Mouse (Mus musculus): ENCODE measurements around the gene Cyfip1. TPM values are rescaled to one million over a fixed set of nuclear protein-coding genes. Genes with fewer than 3 reads are reported as not detected.
A peak's percentile ranks its signal among the peaks of the same experiment; 100 is the strongest.

Gene Cyfip1
- polyA plus RNA-seq, 1 experiment from 2014 or later: 81.4 TPM

- WGBS: 76% methylated on average over 2 of the region's 2 CpGs
- Histone ChIP-seq H3K4me1 (ENCODE audit: insufficient read depth, low read depth, low read length) (0 out of 2 replicates have a peak, but pooled peaks cover 4% of the 10 kb centered on the region), H3K9ac (replicated peaks; ENCODE audit: low read depth) (no peak overlapping the region), H3K27ac (ENCODE audit: low read length) (no peak overlapping the region), H3K27me3 (replicated peaks; ENCODE audit: insufficient read depth, low read length) (no peaks in the 10 kb centered on the region), H3K9me3 (ENCODE audit: low read length) (no peaks in the 10 kb centered on the region), H3K36me3 (ENCODE audit: insufficient read depth, low read length) (no peaks in the 10 kb centered on the region), H3K4me2 (replicated peaks; ENCODE audit: low read depth, low read length) (no peak overlapping the region), H3K4me3 (ENCODE audit: low read depth, low read length) (no peak overlapping the region)
- TF ChIP-seq EP300 (IDR thresholded peaks at IDR 0.05) (no peak), CTCF (IDR thresholded peaks at IDR 0.05) (no peak)
- ATAC-seq: peak; percentile 56; the same call in 1 of the 2 replicates
- DNase-seq (ENCODE audit: low spot score): no peak
Measured at GRCm38 (mm10) chr7:55859518-55859872, 17.9 kb downstream of the Cyfip1 start.

- Histone ChIP-seq H3K9me3 (ENCODE audit: low read length) (no peaks in the 10 kb centered on the region), H3K4me1 (ENCODE audit: insufficient read depth, low read depth, low read length) (0 out of 2 replicates have a peak, but pooled peaks cover 4% of the 10 kb centered on the region), H3K4me2 (replicated peaks; ENCODE audit: low read depth, low read length) (no peak overlapping the region), H3K27me3 (replicated peaks; ENCODE audit: insufficient read depth, low read length) (no peaks in the 10 kb centered on the region), H3K4me3 (ENCODE audit: low read depth, low read length) (no peak overlapping the region), H3K9ac (replicated peaks; ENCODE audit: low read depth) (no peak overlapping the region), H3K27ac (ENCODE audit: low read length) (no peak overlapping the region), H3K36me3 (ENCODE audit: insufficient read depth, low read length) (no peaks in the 10 kb centered on the region)
- 80% methylated on average over 6 of the region's 6 CpGs for WGBS
- TF ChIP-seq EP300 (IDR thresholded peaks at IDR 0.05) (no peak), CTCF (IDR thresholded peaks at IDR 0.05) (no peak)
- ATAC-seq (no peak), DNase-seq (ENCODE audit: low spot score) (no peak)
Measured at GRCm38 (mm10) chr7:55859956-55860355, 18.4 kb downstream of the Cyfip1 start.

GRCm38 (mm10) chr7:55861175-55861574, 19.6 kb downstream of the Cyfip1 start:
- Histone ChIP-seq H3K36me3 (ENCODE audit: insufficient read depth, low read length) (no peaks in the 10 kb centered on the region), H3K4me3 (ENCODE audit: low read depth, low read length) (no peak overlapping the region), H3K27ac (ENCODE audit: low read length) (no peak overlapping the region), H3K4me1 (ENCODE audit: insufficient read depth, low read depth, low read length) (0 out of 2 replicates have a peak, but pooled peaks cover 9% of the 10 kb centered on the region), H3K9ac (replicated peaks; ENCODE audit: low read depth) (no peak overlapping the region), H3K9me3 (ENCODE audit: low read length) (no peaks in the 10 kb centered on the region), H3K27me3 (replicated peaks; ENCODE audit: insufficient read depth, low read length) (no peaks in the 10 kb centered on the region), H3K4me2 (replicated peaks; ENCODE audit: low read depth, low read length) (no peak overlapping the region)
- ATAC-seq (no peak), DNase-seq (ENCODE audit: low spot score) (no peak)
- TF ChIP-seq EP300 (IDR thresholded peaks at IDR 0.05) (no peak), CTCF (IDR thresholded peaks at IDR 0.05) (no peak)
- 79% methylated on average over 4 of the region's 4 CpGs for WGBS

- DNase-seq (ENCODE audit: low spot score): no peak
- Histone ChIP-seq H3K27ac (ENCODE audit: low read length) (no peak overlapping the region), H3K4me2 (replicated peaks; ENCODE audit: low read depth, low read length) (no peak overlapping the region), H3K9ac (replicated peaks; ENCODE audit: low read depth) (no peak overlapping the region), H3K9me3 (ENCODE audit: low read length) (no peaks in the 10 kb centered on the region), H3K27me3 (replicated peaks; ENCODE audit: insufficient read depth, low read length) (no peaks in the 10 kb centered on the region), H3K4me3 (ENCODE audit: low read depth, low read length) (no peak overlapping the region), H3K36me3 (ENCODE audit: insufficient read depth, low read length) (no peaks in the 10 kb centered on the region), H3K4me1 (ENCODE audit: insufficient read depth, low read depth, low read length) (0 out of 2 replicates have a peak, but pooled peaks cover 5% of the 10 kb centered on the region)
- no peak for ATAC-seq
- no peak for TF ChIP-seq CTCF (IDR thresholded peaks at IDR 0.05)
- no peak for TF ChIP-seq EP300 (IDR thresholded peaks at IDR 0.05)
Measured at GRCm38 (mm10) chr7:55865044-55865443, 23.5 kb downstream of the Cyfip1 start.

- H3K27me3 ChIP-seq (replicated peaks; ENCODE audit: insufficient read depth, low read length): no peaks in the 10 kb centered on the region
- H3K9ac ChIP-seq (replicated peaks; ENCODE audit: low read depth): no peak overlapping the region
- 69% methylated on average over 8 of the region's 8 CpGs for WGBS
- no peak for TF ChIP-seq EP300 (IDR thresholded peaks at IDR 0.05)
- no peak for TF ChIP-seq CTCF (IDR thresholded peaks at IDR 0.05)
- H3K9me3 ChIP-seq (ENCODE audit: low read length): no peaks in the 10 kb centered on the region
- no peaks in the 10 kb centered on the region for H3K36me3 ChIP-seq (ENCODE audit: insufficient read depth, low read length)
- no peak for ATAC-seq
- no peak overlapping the region for H3K4me2 ChIP-seq (replicated peaks; ENCODE audit: low read depth, low read length)
- no peak overlapping the region for H3K4me3 ChIP-seq (ENCODE audit: low read depth, low read length)
- DNase-seq (ENCODE audit: low spot score): no peak
- H3K4me1 ChIP-seq (ENCODE audit: insufficient read depth, low read depth, low read length): 0 out of 2 replicates have a peak, but pooled peaks cover 5% of the 10 kb centered on the region
- no peak overlapping the region for H3K27ac ChIP-seq (ENCODE audit: low read length)
Measured at GRCm38 (mm10) chr7:55865750-55866416, 24.3 kb downstream of the Cyfip1 start.

GRCm38 (mm10) chr7:55868247-55868646, 26.7 kb downstream of the Cyfip1 start:
- H3K9ac ChIP-seq (replicated peaks; ENCODE audit: low read depth): no peak overlapping the region
- WGBS: 69% methylated on average over 7 of the region's 7 CpGs

More at GRCm38 (mm10) chr7:55868247-55868646, 26.7 kb downstream of the Cyfip1 start:
- Histone ChIP-seq H3K4me3 (ENCODE audit: low read depth, low read length) (no peak overlapping the region), H3K27me3 (replicated peaks; ENCODE audit: insufficient read depth, low read length) (no peaks in the 10 kb centered on the region), H3K9me3 (ENCODE audit: low read length) (no peaks in the 10 kb centered on the region), H3K4me1 (ENCODE audit: insufficient read depth, low read depth, low read length) (0 out of 2 replicates have a peak, but pooled peaks cover 5% of the 10 kb centered on the region), H3K4me2 (replicated peaks; ENCODE audit: low read depth, low read length) (no peak overlapping the region), H3K36me3 (ENCODE audit: insufficient read depth, low read length) (0 out of 2 replicates have a peak, but pooled peaks cover 5% of the 10 kb centered on the region), H3K27ac (ENCODE audit: low read length) (no peak overlapping the region)
- DNase-seq (ENCODE audit: low spot score): no peak
- TF ChIP-seq EP300 (IDR thresholded peaks at IDR 0.05) (no peak), CTCF (IDR thresholded peaks at IDR 0.05) (no peak)
- no peak for ATAC-seq
